Mouse (Mus musculus) forebrain, embryonic 12.5 days (tissue): ENCODE measurements at regions not wholly inside any gene's neighbourhood (a gene's known extent, or its start where the extent isn't known, plus 50 kb on each side); places are given as distances from the start of the nearest gene placed in this dataset.

Source experiments
- ATAC-seq: fragments of 200-750 bp; cut with Nextera tagmentation; 2 replicates; pipeline ENCODE4 v1.8.0; 2017; ENCODE audit warnings: moderate TSS enrichment; ENCODE audit not compliant: low FRiP score
- H3K27ac ChIP-seq: fragments of 300-500 bp; sonication (generic); 2 replicates; pipeline ENCODE4 v1.5.1; 2016; ENCODE audit warnings: mild to moderate bottlenecking
- H3K27me3 ChIP-seq: fragments of 300-500 bp; sonication (generic); 2 replicates; pipeline ENCODE4 v1.6.1; 2016; ENCODE audit warnings: mild to moderate bottlenecking
- H3K36me3 ChIP-seq: fragments of 300-500 bp; sonication (generic); replicated peaks from 2 replicates; pipeline ENCODE4 v1.6.1; 2016; ENCODE audit warnings: mild to moderate bottlenecking
- H3K4me1 ChIP-seq: fragments of 300-500 bp; sonication (generic); 2 replicates; pipeline ENCODE4 v1.6.1; 2016
- H3K4me2 ChIP-seq: fragments of 300-500 bp; sonication (generic); 2 replicates; pipeline ENCODE4 v1.6.1; 2016; ENCODE audit warnings: mild to moderate bottlenecking, moderate library complexity
- H3K4me3 ChIP-seq: fragments of 300-500 bp; sonication (generic); replicated peaks from 2 replicates; pipeline ENCODE4 v1.5.1; 2016; ENCODE audit warnings: mild to moderate bottlenecking
- H3K9ac ChIP-seq: fragments of 300-500 bp; sonication (generic); 2 replicates; pipeline ENCODE4 v1.6.1; 2016; ENCODE audit warnings: mild to moderate bottlenecking
- H3K9me3 ChIP-seq: fragments of 300-500 bp; sonication (generic); 2 replicates; pipeline ENCODE4 v1.6.1; 2016
- WGBS: fragments of 180-500 bp; shearing (Covaris S2); methylation state at CpG from one replicate; pipeline ENCODE4 v1.1.7; 2016; 5-methylcytosine and 5-hydroxymethylcytosine counted together

GRCm38 (mm10) chr14:24874426-24875155 is 387.7 kb downstream of the Rps24 start:
- Histone ChIP-seq H3K9me3 (no peaks in the 10 kb centered on the region), H3K36me3 (no peaks in the 10 kb centered on the region), H3K27ac (peak overlapping the region; percentile 10), H3K27me3 (no peaks in the 10 kb centered on the region), H3K4me2 (no peak overlapping the region), H3K4me1 (peaks cover 21% of the 10 kb centered on the region), H3K4me3 (no peak overlapping the region), H3K9ac (no peak overlapping the region)
- ATAC-seq, result 0 out of 2 replicates have a peak, but pooled peaks have one; percentile 20
- WGBS, result 52% methylated on average over 12 of the region's 12 CpGs

GRCm38 (mm10) chr14:24875156-24875545 is 388.2 kb downstream of the Rps24 start:
- H3K36me3 ChIP-seq, result no peaks in the 10 kb centered on the region
- no peak overlapping the region for H3K4me2 ChIP-seq
- no peaks in the 10 kb centered on the region for H3K27me3 ChIP-seq
- peaks cover 21% of the 10 kb centered on the region for H3K4me1 ChIP-seq
- H3K9ac ChIP-seq, result no peak overlapping the region
- ATAC-seq, result 0 out of 2 replicates have a peak, but pooled peaks have one; percentile 44
- H3K9me3 ChIP-seq, result no peaks in the 10 kb centered on the region
- WGBS, result 27% methylated on average over 8 of the region's 8 CpGs
- H3K4me3 ChIP-seq, result no peak overlapping the region
- H3K27ac ChIP-seq, result peak overlapping the region; percentile 10

- H3K27ac ChIP-seq, result 0 out of 2 replicates have a peak overlapping the region, but pooled peaks have one; percentile 42
- peaks cover 21% of the 10 kb centered on the region for H3K4me1 ChIP-seq
- H3K4me2 ChIP-seq, result no peak overlapping the region
- 73% methylated on average over 6 of the region's 6 CpGs for WGBS
- no peaks in the 10 kb centered on the region for H3K9me3 ChIP-seq
- H3K36me3 ChIP-seq, result no peaks in the 10 kb centered on the region
- no peak overlapping the region for H3K9ac ChIP-seq
- ATAC-seq, result 0 out of 2 replicates have a peak, but pooled peaks have one; percentile 23
- no peak overlapping the region for H3K4me3 ChIP-seq
- H3K27me3 ChIP-seq, result no peaks in the 10 kb centered on the region
These were observed 389.0 kb downstream of the Rps24 start for GRCm38 (mm10) chr14:24875934-24876333.

- Histone ChIP-seq H3K9me3 (no peaks in the 10 kb centered on the region), H3K27ac (0 out of 2 replicates have a peak overlapping the region, but pooled peaks have one; percentile 42), H3K4me1 (peaks cover 21% of the 10 kb centered on the region), H3K36me3 (no peaks in the 10 kb centered on the region), H3K9ac (no peak overlapping the region), H3K4me3 (no peak overlapping the region), H3K27me3 (no peaks in the 10 kb centered on the region), H3K4me2 (no peak overlapping the region)
- no peak for ATAC-seq
- WGBS, result 82% methylated on average over 5 of the region's 5 CpGs
These were observed 389.6 kb downstream of the Rps24 start for GRCm38 (mm10) chr14:24876508-24876907.

GRCm38 (mm10) chr14:24877853-24878252 is 390.9 kb downstream of the Rps24 start:
- 75% methylated on average over 3 of the region's 3 CpGs for WGBS
- H3K9me3 ChIP-seq, result no peaks in the 10 kb centered on the region
- no peaks in the 10 kb centered on the region for H3K27me3 ChIP-seq
- no peak overlapping the region for H3K4me2 ChIP-seq
- no peaks in the 10 kb centered on the region for H3K36me3 ChIP-seq
- H3K4me3 ChIP-seq, result no peak overlapping the region
- no peak overlapping the region for H3K27ac ChIP-seq
- H3K9ac ChIP-seq, result no peak overlapping the region
- ATAC-seq, result no peak
- peaks cover 21% of the 10 kb centered on the region for H3K4me1 ChIP-seq

- no peak overlapping the region for H3K4me3 ChIP-seq
- ATAC-seq, result no peak
- no peak overlapping the region for H3K27ac ChIP-seq
- no peaks in the 10 kb centered on the region for H3K27me3 ChIP-seq
- H3K36me3 ChIP-seq, result no peaks in the 10 kb centered on the region
- no peak overlapping the region for H3K9ac ChIP-seq
- H3K4me2 ChIP-seq, result no peak overlapping the region
- H3K9me3 ChIP-seq, result no peaks in the 10 kb centered on the region
- no peaks in the 10 kb centered on the region for H3K4me1 ChIP-seq
- 88% methylated on average over 1 of the region's 1 CpGs for WGBS
These were observed 399.2 kb downstream of the Rps24 start for GRCm38 (mm10) chr14:24886164-24886563.

- no peaks in the 10 kb centered on the region for H3K36me3 ChIP-seq
- WGBS, result 84% methylated on average over 8 of the region's 8 CpGs
- no peak overlapping the region for H3K9ac ChIP-seq
- H3K4me2 ChIP-seq, result no peak overlapping the region
- no peak overlapping the region for H3K27ac ChIP-seq
- ATAC-seq, result no peak
- H3K27me3 ChIP-seq, result no peaks in the 10 kb centered on the region
- H3K4me1 ChIP-seq, result no peaks in the 10 kb centered on the region
- H3K9me3 ChIP-seq, result no peaks in the 10 kb centered on the region
- no peak overlapping the region for H3K4me3 ChIP-seq
These were observed 400.0 kb downstream of the Rps24 start for GRCm38 (mm10) chr14:24886896-24887421.

GRCm38 (mm10) chr14:24890856-24891255 is 403.9 kb downstream of the Rps24 start:
- whole genome bisulfite sequencing, result 88% methylated on average over 2 of the region's 2 CpGs
- Histone ChIP-seq H3K27me3 (no peaks in the 10 kb centered on the region), H3K9ac (no peak overlapping the region), H3K4me3 (no peak overlapping the region), H3K27ac (no peak overlapping the region), H3K36me3 (no peaks in the 10 kb centered on the region), H3K4me2 (no peak overlapping the region), H3K4me1 (no peaks in the 10 kb centered on the region), H3K9me3 (no peaks in the 10 kb centered on the region)
- no peak for ATAC-seq

GRCm38 (mm10) chr14:24895196-24895595 is 408.3 kb downstream of the Rps24 start:
- no peaks in the 10 kb centered on the region for H3K27me3 ChIP-seq
- H3K9me3 ChIP-seq, result 0 out of 2 replicates have a peak, but pooled peaks cover 4% of the 10 kb centered on the region
- no peaks in the 10 kb centered on the region for H3K4me1 ChIP-seq
- WGBS, result 76% methylated on average over 1 of the region's 1 CpGs
- no peak overlapping the region for H3K4me2 ChIP-seq
- no peak for ATAC-seq
- no peak overlapping the region for H3K27ac ChIP-seq
- H3K9ac ChIP-seq, result no peak overlapping the region
- no peak overlapping the region for H3K4me3 ChIP-seq
- no peaks in the 10 kb centered on the region for H3K36me3 ChIP-seq

- WGBS, result 98% methylated on average over 5 of the region's 5 CpGs
- Histone ChIP-seq H3K36me3 (no peaks in the 10 kb centered on the region), H3K9ac (no peak overlapping the region), H3K27ac (no peak overlapping the region), H3K27me3 (no peaks in the 10 kb centered on the region), H3K4me3 (no peak overlapping the region), H3K9me3 (0 out of 2 replicates have a peak, but pooled peaks cover 4% of the 10 kb centered on the region), H3K4me2 (no peak overlapping the region), H3K4me1 (0 out of 2 replicates have a peak, but pooled peaks cover 5% of the 10 kb centered on the region)
- ATAC-seq, result no peak
These were observed 409.8 kb downstream of the Rps24 start for GRCm38 (mm10) chr14:24896681-24897080.

GRCm38 (mm10) chr14:24900501-24901179 is 413.7 kb downstream of the Rps24 start:
- Histone ChIP-seq H3K4me1 (0 out of 2 replicates have a peak, but pooled peaks cover 5% of the 10 kb centered on the region), H3K36me3 (no peaks in the 10 kb centered on the region), H3K9ac (no peak overlapping the region), H3K4me2 (no peak overlapping the region), H3K9me3 (0 out of 2 replicates have a peak, but pooled peaks cover 4% of the 10 kb centered on the region), H3K27me3 (no peaks in the 10 kb centered on the region), H3K27ac (no peak overlapping the region), H3K4me3 (no peak overlapping the region)
- 73% methylated on average over 13 of the region's 13 CpGs for WGBS
- no peak for ATAC-seq

- H3K27ac ChIP-seq, result no peak overlapping the region
- no peak overlapping the region for H3K9ac ChIP-seq
- H3K4me1 ChIP-seq, result 0 out of 2 replicates have a peak, but pooled peaks cover 5% of the 10 kb centered on the region
- H3K36me3 ChIP-seq, result no peaks in the 10 kb centered on the region
- WGBS, result 70% methylated on average over 7 of the region's 7 CpGs
- H3K4me2 ChIP-seq, result no peak overlapping the region
- H3K4me3 ChIP-seq, result no peak overlapping the region
- no peak for ATAC-seq
- H3K27me3 ChIP-seq, result no peaks in the 10 kb centered on the region
- no peaks in the 10 kb centered on the region for H3K9me3 ChIP-seq
These were observed 414.8 kb downstream of the Rps24 start for GRCm38 (mm10) chr14:24901726-24902125.
